Comparison of ENCODE assay signal across 19 mouse cellular contexts in the genomic region with DNA sequence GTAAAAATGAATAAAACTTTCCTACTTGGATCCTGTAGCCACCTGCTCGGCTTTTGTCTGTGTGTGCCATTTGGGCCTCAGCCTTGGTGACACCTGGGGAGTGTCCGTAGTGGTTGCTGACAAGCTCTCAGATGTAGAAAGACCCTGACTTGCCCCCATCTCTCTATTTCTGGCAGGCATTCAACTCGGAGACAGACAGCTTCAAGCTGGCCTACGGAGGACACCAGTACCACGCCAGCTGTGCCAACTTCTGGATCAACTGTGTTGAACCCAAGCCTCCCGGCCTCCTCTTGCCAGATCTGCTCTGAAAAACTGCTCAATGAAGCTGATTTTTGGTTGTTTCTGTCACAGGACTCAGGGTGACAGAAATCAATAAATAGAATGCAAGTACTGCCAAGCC. TPM values are rescaled to one million over a fixed set of nuclear protein-coding genes. Genes with fewer than 3 reads are reported as not detected.
DNase-seq lines count a peak whose midpoint lies in the region; ATAC-seq and TF ChIP-seq lines count a peak whose summit lies in the region.
"Had no signal": no experiment of that assay in that cellular context is flagged by ENCODE, and none has a peak within 500 bp of the region (broad histone marks: within the 10 kb centered on the region; RNA-seq: fewer than 3 reads in every experiment).

No protein-coding gene starts in this region.

- 52% methylated on average over 6 of the region's 6 CpGs for WGBS in hindbrain, postnatal 0 days
- 82% methylated on average over 6 of the region's 6 CpGs for WGBS in hindbrain, embryonic 11.5 days
- 63% methylated on average over 6 of the region's 6 CpGs for WGBS in lung, embryonic 16.5 days

- no peak for TF ChIP-seq CTCF in hindbrain, postnatal 0 days (IDR thresholded peaks at IDR 0.05; ENCODE audit: low read depth)

- no peak overlapping the region for H3K27ac ChIP-seq in hindbrain, postnatal 0 days
- H3K27ac ChIP-seq in hindbrain, embryonic 11.5 days (ENCODE audit: low read depth, low read length), result no peak overlapping the region
- H3K27ac ChIP-seq in lung, embryonic 16.5 days (ENCODE audit: low read length), result no peak overlapping the region
- H3K27ac ChIP-seq: embryonic facial prominence, embryonic 10.5 days; gastrocnemius, adult 2 months; heart, embryonic 10.5 days had no signal

- H3K36me3 ChIP-seq in hindbrain, postnatal 0 days (ENCODE audit: insufficient read depth, low read length), result peaks cover 7% of the 10 kb centered on the region
- no peaks in the 10 kb centered on the region for H3K36me3 ChIP-seq in hindbrain, embryonic 11.5 days (ENCODE audit: control insufficient read depth, insufficient read depth, low read length)
- no peaks in the 10 kb centered on the region; the same call in 1 of the 2 replicates for H3K36me3 ChIP-seq in lung, embryonic 16.5 days (ENCODE audit: control insufficient read depth, insufficient read depth, low read length)

- H3K4me1 ChIP-seq in hindbrain, postnatal 0 days (ENCODE audit: insufficient read depth, low read length), result 0 out of 2 replicates have a peak, but pooled peaks cover 13% of the 10 kb centered on the region
- peaks cover 7% of the 10 kb centered on the region for H3K4me1 ChIP-seq in hindbrain, embryonic 11.5 days (replicated peaks; ENCODE audit: control insufficient read depth, insufficient read depth, low read length)
- H3K4me1 ChIP-seq in lung, embryonic 16.5 days (replicated peaks; ENCODE audit: control insufficient read depth, insufficient read depth, low read length), result no peaks in the 10 kb centered on the region; the same call in 1 of the 2 replicates

- no peaks in the 10 kb centered on the region for H3K9me3 ChIP-seq in hindbrain, postnatal 0 days (ENCODE audit: low read length)
- H3K9me3 ChIP-seq in hindbrain, embryonic 11.5 days (ENCODE audit: control insufficient read depth, low read length), result no peaks in the 10 kb centered on the region
- no peaks in the 10 kb centered on the region for H3K9me3 ChIP-seq in lung, embryonic 16.5 days (ENCODE audit: control insufficient read depth, low read length)
- H3K9me3 ChIP-seq: embryonic facial prominence, embryonic 10.5 days; heart, embryonic 10.5 days; hindbrain, embryonic 13.5 days had no signal

- H3K4me3 ChIP-seq in hindbrain, postnatal 0 days (ENCODE audit: low read length), result no peak overlapping the region
- no peak overlapping the region for H3K4me3 ChIP-seq in hindbrain, embryonic 11.5 days (ENCODE audit: low read depth, low read length)
- H3K4me3 ChIP-seq in lung, embryonic 16.5 days (ENCODE audit: low read length), result no peak overlapping the region
- H3K4me3 ChIP-seq: embryonic facial prominence, embryonic 10.5 days; gastrocnemius, adult 2 months; heart, embryonic 10.5 days; hindbrain, embryonic 13.5 days had no signal

- no peak overlapping the region for H3K4me2 ChIP-seq in hindbrain, postnatal 0 days (ENCODE audit: low read depth, low read length)
- H3K4me2 ChIP-seq in hindbrain, embryonic 11.5 days (replicated peaks; ENCODE audit: low read depth, low read length), result no peak overlapping the region
- H3K4me2 ChIP-seq in lung, embryonic 16.5 days (ENCODE audit: low read depth, low read length), result no peak overlapping the region
- H3K4me2 ChIP-seq: hindbrain, embryonic 13.5 days had no signal

- no peaks in the 10 kb centered on the region for H3K27me3 ChIP-seq in hindbrain, postnatal 0 days (ENCODE audit: insufficient read depth, low read length)
- no peaks in the 10 kb centered on the region for H3K27me3 ChIP-seq in hindbrain, embryonic 11.5 days (ENCODE audit: control insufficient read depth, insufficient read depth, low read length)
- no peaks in the 10 kb centered on the region for H3K27me3 ChIP-seq in lung, embryonic 16.5 days (ENCODE audit: control insufficient read depth, insufficient read depth, low read depth, low read length)
- H3K27me3 ChIP-seq: hindbrain, embryonic 13.5 days had no signal

- peak; percentile 12 for DNase-seq in hindbrain, postnatal 0 days (ENCODE audit: low spot score)
- DNase-seq in hindbrain, embryonic 11.5 days (ENCODE audit: low spot score), result no peak
- DNase-seq in lung, postnatal 10 days, result peak; percentile 78
- no peak for DNase-seq in ovary, postnatal 36 days (ENCODE audit: low spot score)
- DNase-seq in urinary bladder, postnatal 14 days (ENCODE audit: low spot score), result no peak
- DNase-seq: adrenal gland, adult 2 months; adrenal gland, postnatal 25 days; cerebellum, adult 18-20 months; cerebellum, adult 9-11 months; cerebellum, postnatal 36 days; gastrocnemius, adult 2 months; gastrocnemius, postnatal 25 days; heart, postnatal 10 days; heart, postnatal 4 days had no signal

- ATAC-seq in hindbrain, postnatal 0 days, result no peak
- ATAC-seq in hindbrain, embryonic 11.5 days (ENCODE audit: low FRiP score), result no peak
- peak; percentile 71 for ATAC-seq in lung, embryonic 16.5 days (ENCODE audit: low read depth)
- ATAC-seq: forebrain, embryonic 16.5 days had no signal

- H3K9ac ChIP-seq in hindbrain, postnatal 0 days (replicated peaks; ENCODE audit: low read length), result no peak overlapping the region
- H3K9ac ChIP-seq in hindbrain, embryonic 11.5 days (ENCODE audit: low read depth, low read length), result no peak overlapping the region
- no peak overlapping the region for H3K9ac ChIP-seq in lung, embryonic 16.5 days (ENCODE audit: low read length)
- H3K9ac ChIP-seq: hindbrain, embryonic 13.5 days had no signal

RNA-seq across cellular contexts. Expression of gene Dusp14, which starts 28.4 kb away (rescaled TPM):
- total RNA-seq in hindbrain, postnatal 0 days (2014; rRNA removed), result 8.8 and 16.1 TPM in 2 replicates
- polyA plus RNA-seq in hindbrain, postnatal 0 days (2015; fragmentation: Nextera tagmentation; extraction: Ambion mirVana), result 12.6 and 15.4 TPM in 2 replicates
- polyA plus RNA-seq in hindbrain, embryonic 11.5 days (2014; fragmentation: Nextera tagmentation; extraction: Ambion mirVana), result 13.7 and 14.8 TPM in 2 replicates
- 26.1 and 29.8 TPM in 2 replicates for polyA plus RNA-seq in lung, embryonic 16.5 days (2015; fragmentation: Nextera tagmentation; extraction: Ambion mirVana)

Comparison
In these comparisons a context has a peak if more than half of its experiments do, and no peak if none do; other contexts are left out.
1. DNase-seq: peak in hindbrain, postnatal 0 days (single experiment) and lung, postnatal 10 days (single experiment); none in hindbrain, embryonic 11.5 days (single experiment), ovary, postnatal 36 days (single experiment) and urinary bladder, postnatal 14 days (single experiment).